Mouse (Mus musculus) olfactory bulb, adult 2 months (tissue): ENCODE data around the gene Kansl3.
A peak's percentile ranks its signal among the peaks of the same experiment; 100 is the strongest.

Experiments
- CTCF ChIP-seq: fragments of 200-500 bp; IDR thresholded peaks from 2 replicates; pipeline ENCODE4 v1.5.1; 2012; ENCODE audit warnings: low read depth, mild to moderate bottlenecking, low read length, moderate library complexity; ENCODE audit not compliant: insufficient read depth
- POLR2A ChIP-seq: fragments of 200-500 bp; IDR thresholded peaks from 2 replicates; pipeline ENCODE4 v1.6.1; 2012; ENCODE audit warnings: mild to moderate bottlenecking, low read depth, low read length, moderate library complexity; ENCODE audit not compliant: insufficient read depth

- no peak for TF ChIP-seq CTCF
- peak; percentile 100 for TF ChIP-seq POLR2A
Observed at GRCm38 (mm10) chr1:36307495-36308280, 61.3 kb downstream of the Kansl3 start, which contains the start of gene Arid5a.
